Mouse (Mus musculus): ENCODE results near the gene Abca17. TPM values are rescaled to one million over a fixed set of nuclear protein-coding genes. Genes with fewer than 3 reads are reported as not detected.

The Abca17 gene
- polyA plus RNA-seq, 1 experiment from 2014 or later, result 0.61 TPM

DNA sequence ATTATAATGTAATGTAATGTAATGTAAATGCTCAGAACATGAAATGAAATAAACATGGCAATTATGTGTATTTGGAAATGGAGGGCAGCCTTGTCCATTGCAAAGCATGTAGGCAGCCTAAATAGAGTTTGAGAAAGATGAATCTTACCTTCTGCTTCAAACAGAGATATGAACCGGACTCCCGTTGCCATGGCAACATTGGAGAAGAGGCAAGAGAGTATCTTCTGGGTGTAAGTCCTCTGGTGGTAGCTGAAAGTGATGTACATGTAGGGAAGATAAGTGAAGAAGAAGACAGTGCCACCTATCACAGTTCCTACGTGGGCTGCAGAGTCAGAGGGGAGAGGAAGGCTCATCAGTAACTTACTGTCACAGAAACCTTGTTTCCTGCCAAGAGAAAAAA, 30.0 kb downstream of the Abca17 start:
- ATAC-seq (ENCODE audit: low FRiP score), result no peak
- H3K4me2 ChIP-seq, result no peak overlapping the region
- H3K27me3 ChIP-seq, result no peaks in the 10 kb centered on the region
- no peak overlapping the region for H3K27ac ChIP-seq
- H3K36me3 ChIP-seq, result no peaks in the 10 kb centered on the region
- no peak overlapping the region for H3K9ac ChIP-seq
- H3K9me3 ChIP-seq, result 0 out of 2 replicates have a peak, but pooled peaks cover 2% of the 10 kb centered on the region
- 88% methylated on average over 3 of the region's 3 CpGs for WGBS
- no peak overlapping the region for H3K4me3 ChIP-seq
- H3K4me1 ChIP-seq (replicated peaks), result no peaks in the 10 kb centered on the region

DNA sequence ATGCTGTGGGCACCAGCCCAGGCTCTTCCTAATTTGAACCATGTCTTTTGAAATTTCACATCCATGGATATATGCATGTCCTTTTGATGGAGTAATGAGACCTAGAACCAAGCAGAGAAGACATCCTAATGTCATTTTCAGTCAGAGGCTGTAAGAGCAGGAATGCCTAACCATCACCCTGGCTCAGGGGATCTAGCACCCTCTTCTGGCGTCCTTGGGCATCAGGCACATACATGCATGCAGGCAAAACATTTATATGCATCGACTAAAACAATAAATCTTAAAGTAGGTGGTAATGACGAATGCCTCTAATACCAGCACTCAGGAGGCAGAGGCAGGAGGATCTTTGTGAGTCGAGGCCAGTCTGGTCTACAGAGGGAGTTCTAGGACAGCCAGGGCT, 43.4 kb downstream of the Abca17 start:
- 49% methylated on average over 4 of the region's 4 CpGs for WGBS
- no peak overlapping the region for H3K4me2 ChIP-seq
- H3K9me3 ChIP-seq, result no peaks in the 10 kb centered on the region
- no peaks in the 10 kb centered on the region for H3K27me3 ChIP-seq
- no peaks in the 10 kb centered on the region for H3K4me1 ChIP-seq (replicated peaks)
- H3K4me3 ChIP-seq, result no peak overlapping the region
- ATAC-seq (ENCODE audit: low FRiP score), result no peak
- H3K36me3 ChIP-seq, result no peaks in the 10 kb centered on the region
- no peak overlapping the region for H3K9ac ChIP-seq
- no peak overlapping the region for H3K27ac ChIP-seq

DNA sequence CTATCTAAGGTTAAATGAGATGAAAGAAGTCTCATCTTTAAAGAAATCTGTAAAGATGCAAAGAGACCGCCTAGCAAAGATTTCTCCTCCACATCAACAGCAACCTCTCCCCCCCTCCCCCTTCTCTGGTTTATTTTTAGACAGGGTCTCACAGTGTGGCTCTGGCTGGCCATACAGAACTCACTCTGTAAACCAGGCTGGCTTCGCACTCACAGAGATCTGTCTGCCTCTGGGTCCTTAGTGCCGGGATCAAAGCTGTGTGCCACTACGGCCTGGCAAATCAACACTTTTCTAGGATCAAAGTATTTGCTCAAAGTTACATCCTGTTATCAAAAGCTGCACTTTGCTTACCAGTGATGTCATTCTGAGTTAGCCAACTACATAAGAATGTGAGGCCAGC, 50.2 kb downstream of the Abca17 start:
- WGBS, result 86% methylated on average over 4 of the region's 4 CpGs
- Histone ChIP-seq H3K27me3 (no peaks in the 10 kb centered on the region), H3K9me3 (no peaks in the 10 kb centered on the region), H3K9ac (no peak overlapping the region), H3K36me3 (no peaks in the 10 kb centered on the region), H3K27ac (no peak overlapping the region), H3K4me1 (replicated peaks) (no peaks in the 10 kb centered on the region), H3K4me2 (no peak overlapping the region), H3K4me3 (no peak overlapping the region)
- ATAC-seq (ENCODE audit: low FRiP score), result no peak

DNA sequence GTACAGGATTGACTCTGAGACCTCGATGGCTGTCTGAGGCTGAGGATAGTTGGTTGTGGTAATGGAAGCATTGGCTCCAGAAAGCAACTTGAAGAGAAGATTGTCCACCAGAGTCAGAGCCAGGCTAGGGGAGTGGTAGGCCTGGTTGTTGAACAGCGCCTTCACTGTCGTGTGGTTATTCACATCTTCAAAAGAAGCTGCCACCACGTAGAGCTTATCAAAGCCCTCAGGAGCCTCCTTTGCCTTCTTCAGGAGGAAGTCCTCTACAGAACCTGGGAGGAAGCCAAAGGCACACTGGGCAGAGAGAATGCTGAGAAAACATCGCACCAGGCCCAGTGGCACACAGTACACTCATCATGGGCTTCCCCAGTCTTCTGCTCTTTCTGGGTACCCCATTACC, 61.5 kb downstream of the Abca17 start:
- H3K27ac ChIP-seq, result no peak overlapping the region
- WGBS, result 88% methylated on average over 5 of the region's 5 CpGs
- H3K4me3 ChIP-seq, result no peak overlapping the region
- H3K36me3 ChIP-seq, result no peaks in the 10 kb centered on the region
- ATAC-seq (ENCODE audit: low FRiP score), result no peak
- no peaks in the 10 kb centered on the region for H3K4me1 ChIP-seq (replicated peaks)
- no peak overlapping the region for H3K4me2 ChIP-seq
- H3K27me3 ChIP-seq, result no peaks in the 10 kb centered on the region
- no peaks in the 10 kb centered on the region for H3K9me3 ChIP-seq
- H3K9ac ChIP-seq, result no peak overlapping the region

- 90% methylated on average over 9 of the region's 9 CpGs for WGBS
- Histone ChIP-seq H3K4me3 (no peak overlapping the region), H3K27me3 (no peaks in the 10 kb centered on the region), H3K36me3 (no peaks in the 10 kb centered on the region), H3K9me3 (no peaks in the 10 kb centered on the region), H3K27ac (no peak overlapping the region), H3K4me1 (replicated peaks) (no peaks in the 10 kb centered on the region), H3K4me2 (no peak overlapping the region), H3K9ac (no peak overlapping the region)
- no peak for ATAC-seq (ENCODE audit: low FRiP score)
Observed at GRCm38 (mm10) chr17:24288477-24288876, 62.4 kb downstream of the Abca17 start.

DNA sequence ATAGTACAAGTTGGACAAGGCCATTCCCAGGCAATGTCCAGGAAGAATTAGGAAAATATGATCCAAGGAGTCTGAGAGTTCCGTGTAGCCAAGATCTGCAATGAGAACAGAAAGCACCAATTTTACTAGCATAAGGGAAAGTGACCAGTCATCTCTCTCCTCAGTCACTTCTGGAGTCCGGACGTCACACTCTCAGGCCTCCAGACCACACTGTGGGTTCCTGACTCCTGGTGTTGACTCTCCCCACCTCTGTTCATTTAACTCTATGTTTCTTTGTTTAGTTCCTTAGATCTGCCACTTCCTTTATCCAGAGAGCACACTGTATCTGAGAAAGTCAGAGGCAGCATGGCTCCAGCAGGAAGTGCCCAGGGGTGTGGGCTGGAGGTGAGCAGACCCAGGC, 65.2 kb downstream of the Abca17 start:
- 79% methylated on average over 3 of the region's 3 CpGs for WGBS
- Histone ChIP-seq H3K9ac (no peak overlapping the region), H3K4me2 (no peak overlapping the region), H3K36me3 (no peaks in the 10 kb centered on the region), H3K4me3 (no peak overlapping the region), H3K27ac (no peak overlapping the region), H3K27me3 (no peaks in the 10 kb centered on the region), H3K9me3 (no peaks in the 10 kb centered on the region), H3K4me1 (replicated peaks) (no peaks in the 10 kb centered on the region)
- ATAC-seq (ENCODE audit: low FRiP score), result no peak

- 79% methylated on average over 9 of the region's 9 CpGs for WGBS
- Histone ChIP-seq H3K27ac (no peak overlapping the region), H3K27me3 (no peaks in the 10 kb centered on the region), H3K4me2 (no peak overlapping the region), H3K9ac (no peak overlapping the region), H3K4me3 (no peak overlapping the region), H3K4me1 (replicated peaks) (no peaks in the 10 kb centered on the region), H3K36me3 (no peaks in the 10 kb centered on the region), H3K9me3 (no peaks in the 10 kb centered on the region)
- ATAC-seq (ENCODE audit: low FRiP score), result no peak
Observed at GRCm38 (mm10) chr17:24283266-24283818, 67.5 kb downstream of the Abca17 start.

DNA sequence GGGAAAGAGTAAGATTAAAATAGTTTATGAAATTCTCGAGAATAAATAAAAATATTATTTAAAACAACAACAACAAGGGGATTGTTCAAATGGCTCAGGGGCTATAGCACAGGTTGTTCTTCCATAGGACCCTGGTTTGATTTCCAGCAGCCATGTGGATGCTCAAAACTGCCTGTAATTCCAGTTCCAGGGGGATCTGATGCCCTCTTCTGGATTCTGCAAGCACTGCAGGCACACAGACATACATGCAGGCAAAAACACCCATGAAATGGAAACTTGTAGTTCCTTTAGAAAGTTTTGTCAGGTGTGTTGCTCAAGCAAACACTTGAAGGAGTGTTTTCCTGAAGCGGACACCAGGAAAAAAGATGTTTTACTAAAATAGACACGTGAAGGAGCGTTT, 68.2 kb downstream of the Abca17 start:
- Histone ChIP-seq H3K27me3 (no peaks in the 10 kb centered on the region), H3K36me3 (no peaks in the 10 kb centered on the region), H3K9me3 (no peaks in the 10 kb centered on the region), H3K9ac (no peak overlapping the region), H3K27ac (no peak overlapping the region), H3K4me2 (no peak overlapping the region), H3K4me3 (no peak overlapping the region), H3K4me1 (replicated peaks) (no peaks in the 10 kb centered on the region)
- ATAC-seq (ENCODE audit: low FRiP score), result no peak
- WGBS, result 76% methylated on average over 4 of the region's 4 CpGs

GRCm38 (mm10) chr17:24279907-24280306, 71.0 kb downstream of the Abca17 start:
- no peak for ATAC-seq (ENCODE audit: low FRiP score)
- H3K27me3 ChIP-seq, result no peaks in the 10 kb centered on the region
- no peaks in the 10 kb centered on the region for H3K9me3 ChIP-seq
- WGBS, result 87% methylated on average over 4 of the region's 4 CpGs
- no peaks in the 10 kb centered on the region for H3K36me3 ChIP-seq
- no peak overlapping the region for H3K4me2 ChIP-seq
- H3K4me1 ChIP-seq (replicated peaks), result no peaks in the 10 kb centered on the region
- H3K27ac ChIP-seq, result no peak overlapping the region
- no peak overlapping the region for H3K4me3 ChIP-seq
- H3K9ac ChIP-seq, result no peak overlapping the region

DNA sequence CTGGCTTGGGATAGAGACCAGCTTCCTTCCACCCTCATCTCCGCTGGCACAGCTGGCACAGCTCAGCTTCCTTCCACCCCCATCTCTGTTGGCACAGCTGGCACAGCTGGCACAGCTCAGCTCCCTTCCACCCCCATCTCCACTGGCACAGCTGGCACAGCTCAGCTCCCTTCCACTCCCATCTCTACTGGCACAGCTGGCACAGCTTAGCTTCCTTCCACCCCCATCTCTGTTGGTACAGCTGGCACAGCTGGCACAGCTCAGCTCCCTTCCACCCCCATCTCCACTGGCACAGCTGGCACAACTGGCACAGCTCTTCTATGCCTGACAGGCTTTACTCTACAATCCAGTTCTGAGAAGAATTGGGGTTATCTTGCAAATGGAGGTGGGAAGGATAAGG, 83.7 kb downstream of the Abca17 start:
- Histone ChIP-seq H3K4me1 (replicated peaks) (no peaks in the 10 kb centered on the region), H3K27me3 (no peaks in the 10 kb centered on the region), H3K4me3 (no peak overlapping the region), H3K36me3 (no peaks in the 10 kb centered on the region), H3K27ac (no peak overlapping the region), H3K4me2 (no peak overlapping the region), H3K9me3 (no peaks in the 10 kb centered on the region), H3K9ac (no peak overlapping the region)
- WGBS, result 91% methylated on average over 1 of the region's 1 CpGs
- ATAC-seq (ENCODE audit: low FRiP score), result no peak

GRCm38 (mm10) chr17:24264766-24265165, 86.1 kb downstream of the Abca17 start:
- Histone ChIP-seq H3K4me1 (replicated peaks) (no peaks in the 10 kb centered on the region), H3K27me3 (no peaks in the 10 kb centered on the region), H3K27ac (no peak overlapping the region), H3K36me3 (no peaks in the 10 kb centered on the region), H3K9ac (no peak overlapping the region), H3K4me3 (no peak overlapping the region), H3K9me3 (no peaks in the 10 kb centered on the region), H3K4me2 (no peak overlapping the region)
- ATAC-seq (ENCODE audit: low FRiP score), result no peak
- 87% methylated on average over 2 of the region's 2 CpGs for WGBS

GRCm38 (mm10) chr17:24260516-24260915, 90.4 kb downstream of the Abca17 start:
- Histone ChIP-seq H3K9me3 (no peaks in the 10 kb centered on the region), H3K27me3 (no peaks in the 10 kb centered on the region), H3K4me1 (replicated peaks) (no peaks in the 10 kb centered on the region), H3K4me3 (no peak overlapping the region), H3K9ac (no peak overlapping the region), H3K4me2 (no peak overlapping the region), H3K36me3 (no peaks in the 10 kb centered on the region), H3K27ac (no peak overlapping the region)
- ATAC-seq (ENCODE audit: low FRiP score), result no peak
- 79% methylated on average over 4 of the region's 4 CpGs for WGBS

GRCm38 (mm10) chr17:24259702-24260101, 91.2 kb downstream of the Abca17 start:
- no peak for ATAC-seq (ENCODE audit: low FRiP score)
- no peaks in the 10 kb centered on the region for H3K4me1 ChIP-seq (replicated peaks)
- H3K36me3 ChIP-seq, result no peaks in the 10 kb centered on the region
- no peaks in the 10 kb centered on the region for H3K9me3 ChIP-seq
- H3K4me3 ChIP-seq, result no peak overlapping the region
- no peak overlapping the region for H3K9ac ChIP-seq
- 83% methylated on average over 5 of the region's 5 CpGs for WGBS
- H3K4me2 ChIP-seq, result no peak overlapping the region
- H3K27ac ChIP-seq, result no peak overlapping the region
- no peaks in the 10 kb centered on the region for H3K27me3 ChIP-seq
